Mouse (Mus musculus) thymus, postnatal 10 days (tissue): ENCODE data around the gene Fars2.
"Not testable (repeated sequence)": the region's sequence is repeated elsewhere in the genome, so short reads cannot be mapped to it uniquely, and the experiment has no call there.

Experiments
- DNase-seq, 2 experiments: peaks; one replicate each; pipeline ENCODE4 v3.0.0; 2021; ENCODE audit warnings: low spot score in 2 of 2

The Fars2 gene

GRCm38 (mm10) chr13:36293511-36293910 is 176.3 kb downstream of the Fars2 start:
- DNase-seq: no peak

GRCm38 (mm10) chr13:36294503-36294902 is 177.3 kb downstream of the Fars2 start:
- DNase-seq: no peak

- no peak for DNase-seq
Measured at GRCm38 (mm10) chr13:36295848-36296247, 178.6 kb downstream of the Fars2 start.

- no peak for DNase-seq
Measured at GRCm38 (mm10) chr13:36296574-36296973, 179.4 kb downstream of the Fars2 start.

GRCm38 (mm10) chr13:36297950-36298781 is 181.0 kb downstream of the Fars2 start:
- no peak for DNase-seq

GRCm38 (mm10) chr13:36298782-36299031 is 181.5 kb downstream of the Fars2 start:
- DNase-seq: no peak

- no peak for DNase-seq
Measured at GRCm38 (mm10) chr13:36302770-36303169, 185.6 kb downstream of the Fars2 start.

GRCm38 (mm10) chr13:36305306-36305705 is 188.1 kb downstream of the Fars2 start:
- no peak for DNase-seq

- DNase-seq: no peak
Measured at GRCm38 (mm10) chr13:36307386-36307785, 190.2 kb downstream of the Fars2 start.

- DNase-seq: no peak
Measured at GRCm38 (mm10) chr13:36309160-36309559, 191.9 kb downstream of the Fars2 start.

GRCm38 (mm10) chr13:36314218-36314617 is 197.0 kb downstream of the Fars2 start:
- no peak for DNase-seq

- no peak for DNase-seq
Measured at GRCm38 (mm10) chr13:36314860-36315800, 197.9 kb downstream of the Fars2 start.

- no peak for DNase-seq
Measured at GRCm38 (mm10) chr13:36317824-36318223, 200.6 kb downstream of the Fars2 start.

- no peak for DNase-seq
Measured at GRCm38 (mm10) chr13:36324624-36325023, 207.4 kb downstream of the Fars2 start.

GRCm38 (mm10) chr13:36326539-36326938 is 209.3 kb downstream of the Fars2 start:
- DNase-seq: no peak

- DNase-seq: no peak
Measured at GRCm38 (mm10) chr13:36329871-36330270, 212.7 kb downstream of the Fars2 start.

- no peak for DNase-seq
Measured at GRCm38 (mm10) chr13:36330542-36330941, 213.3 kb downstream of the Fars2 start.

- no peak for DNase-seq
Measured at GRCm38 (mm10) chr13:36334748-36335147, 217.5 kb downstream of the Fars2 start.

- no peak for DNase-seq
Measured at GRCm38 (mm10) chr13:36351529-36351928, 234.3 kb downstream of the Fars2 start.

GRCm38 (mm10) chr13:36357469-36357868 is 240.3 kb downstream of the Fars2 start:
- no peak for DNase-seq

GRCm38 (mm10) chr13:36361419-36361818 is 244.2 kb downstream of the Fars2 start:
- DNase-seq: no peak

GRCm38 (mm10) chr13:36365719-36366118 is 248.5 kb downstream of the Fars2 start:
- DNase-seq: not testable (repeated sequence)

GRCm38 (mm10) chr13:36366304-36366703 is 249.1 kb downstream of the Fars2 start:
- peak; percentile 67 to 78 for DNase-seq
